Mouse (Mus musculus): ENCODE measurements around the gene Cebpb. TPM values are rescaled to one million over a fixed set of nuclear protein-coding genes. Genes with fewer than 3 reads are reported as not detected.

Gene Cebpb
- polyA plus RNA-seq, 1 experiment: 4.3 TPM

GRCm38 (mm10) chr2:167688126-167688497 lies 603 bp upstream of the Cebpb start:
- TF ChIP-seq TAL1 (IDR thresholded peaks at IDR 0.05; ENCODE audit: low read length): no peak
- TF ChIP-seq GATA1 (IDR thresholded peaks at IDR 0.05; ENCODE audit: low read length): no peak
- Histone ChIP-seq H3K4me1 (ENCODE audit: control insufficient read depth) (peaks cover 44% of the 10 kb centered on the region), H3K36me3 (ENCODE audit: control insufficient read depth) (peaks cover 8% of the 10 kb centered on the region), H3K27me3 (ENCODE audit: control insufficient read depth) (peaks cover 58% of the 10 kb centered on the region), H3K9me3 (ENCODE audit: control insufficient read depth, low read length) (no peaks in the 10 kb centered on the region), H3K4me3 (replicated peaks) (peak overlapping the region; percentile 75)

GRCm38 (mm10) chr2:167689501-167690218 lies 945 bp downstream of the Cebpb start, which contains the start of gene Tmem189:
TSS of gene Tmem189 (minus strand) at chr2:167689822.
- peaks cover 44% of the 10 kb centered on the region for H3K4me1 ChIP-seq (ENCODE audit: control insufficient read depth)

GRCm38 (mm10) chr2:167690219-167690961 lies 1.7 kb downstream of the Cebpb start:
- Histone ChIP-seq H3K9me3 (ENCODE audit: control insufficient read depth, low read length) (no peaks in the 10 kb centered on the region), H3K36me3 (ENCODE audit: control insufficient read depth) (peaks cover 8% of the 10 kb centered on the region), H3K4me1 (ENCODE audit: control insufficient read depth) (peaks cover 44% of the 10 kb centered on the region), H3K27me3 (ENCODE audit: control insufficient read depth) (peaks cover 58% of the 10 kb centered on the region), H3K4me3 (replicated peaks) (peak overlapping the region; percentile 75)
- TF ChIP-seq TAL1 (IDR thresholded peaks at IDR 0.05; ENCODE audit: low read length): no peak
- no peak for TF ChIP-seq GATA1 (IDR thresholded peaks at IDR 0.05; ENCODE audit: low read length)

More at GRCm38 (mm10) chr2:167689501-167690218, 945 bp downstream of the Cebpb start, which contains the start of gene Tmem189:
- no peaks in the 10 kb centered on the region for H3K9me3 ChIP-seq (ENCODE audit: control insufficient read depth, low read length)
- peaks cover 8% of the 10 kb centered on the region for H3K36me3 ChIP-seq (ENCODE audit: control insufficient read depth)
- peak within 1 kb of the TSS; percentile 75 for H3K4me3 ChIP-seq (replicated peaks)
- peaks cover 58% of the 10 kb centered on the region for H3K27me3 ChIP-seq (ENCODE audit: control insufficient read depth)
- no peak for TF ChIP-seq TAL1 (IDR thresholded peaks at IDR 0.05; ENCODE audit: low read length)
- no peak for TF ChIP-seq GATA1 (IDR thresholded peaks at IDR 0.05; ENCODE audit: low read length)

- no peak for TF ChIP-seq GATA1 (IDR thresholded peaks at IDR 0.05; ENCODE audit: low read length)
- no peak for TF ChIP-seq TAL1 (IDR thresholded peaks at IDR 0.05; ENCODE audit: low read length)
These were observed 2.2 kb downstream of the Cebpb start for GRCm38 (mm10) chr2:167690962-167691311.

GRCm38 (mm10) chr2:167691410-167691809 lies 2.7 kb downstream of the Cebpb start:
- TF ChIP-seq TAL1 (IDR thresholded peaks at IDR 0.05; ENCODE audit: low read length) (no peak), GATA1 (IDR thresholded peaks at IDR 0.05; ENCODE audit: low read length) (no peak)
- Histone ChIP-seq H3K27me3 (ENCODE audit: control insufficient read depth) (peaks cover 52% of the 10 kb centered on the region), H3K36me3 (ENCODE audit: control insufficient read depth) (peaks cover 8% of the 10 kb centered on the region), H3K4me1 (ENCODE audit: control insufficient read depth) (peaks cover 44% of the 10 kb centered on the region), H3K9me3 (ENCODE audit: control insufficient read depth, low read length) (no peaks in the 10 kb centered on the region), H3K4me3 (replicated peaks) (peak overlapping the region; percentile 75)

More at GRCm38 (mm10) chr2:167690962-167691311, 2.2 kb downstream of the Cebpb start:
- peaks cover 54% of the 10 kb centered on the region for H3K27me3 ChIP-seq (ENCODE audit: control insufficient read depth)
- H3K9me3 ChIP-seq (ENCODE audit: control insufficient read depth, low read length): no peaks in the 10 kb centered on the region
- H3K36me3 ChIP-seq (ENCODE audit: control insufficient read depth): peaks cover 8% of the 10 kb centered on the region
- H3K4me3 ChIP-seq (replicated peaks): peak overlapping the region; percentile 75
- H3K4me1 ChIP-seq (ENCODE audit: control insufficient read depth): peaks cover 43% of the 10 kb centered on the region

- Histone ChIP-seq H3K36me3 (ENCODE audit: control insufficient read depth) (peaks cover 8% of the 10 kb centered on the region), H3K9me3 (ENCODE audit: control insufficient read depth, low read length) (no peaks in the 10 kb centered on the region), H3K27me3 (ENCODE audit: control insufficient read depth) (peaks cover 51% of the 10 kb centered on the region), H3K4me1 (ENCODE audit: control insufficient read depth) (peaks cover 45% of the 10 kb centered on the region), H3K4me3 (replicated peaks) (no peak overlapping the region)
- no peak for TF ChIP-seq GATA1 (IDR thresholded peaks at IDR 0.05; ENCODE audit: low read length)
- TF ChIP-seq TAL1 (IDR thresholded peaks at IDR 0.05; ENCODE audit: low read length): no peak
These were observed 3.4 kb downstream of the Cebpb start for GRCm38 (mm10) chr2:167691871-167692661.

GRCm38 (mm10) chr2:167692831-167693230 lies 4.1 kb downstream of the Cebpb start:
- Histone ChIP-seq H3K36me3 (ENCODE audit: control insufficient read depth) (peaks cover 8% of the 10 kb centered on the region), H3K27me3 (ENCODE audit: control insufficient read depth) (peaks cover 45% of the 10 kb centered on the region), H3K4me3 (replicated peaks) (no peak overlapping the region), H3K9me3 (ENCODE audit: control insufficient read depth, low read length) (no peaks in the 10 kb centered on the region), H3K4me1 (ENCODE audit: control insufficient read depth) (peaks cover 39% of the 10 kb centered on the region)
- no peak for TF ChIP-seq TAL1 (IDR thresholded peaks at IDR 0.05; ENCODE audit: low read length)
- no peak for TF ChIP-seq GATA1 (IDR thresholded peaks at IDR 0.05; ENCODE audit: low read length)

- no peak overlapping the region for H3K4me3 ChIP-seq (replicated peaks)
- TF ChIP-seq GATA1 (IDR thresholded peaks at IDR 0.05; ENCODE audit: low read length) (no peak), TAL1 (IDR thresholded peaks at IDR 0.05; ENCODE audit: low read length) (no peak)
- peaks cover 8% of the 10 kb centered on the region for H3K36me3 ChIP-seq (ENCODE audit: control insufficient read depth)
- peaks cover 36% of the 10 kb centered on the region for H3K4me1 ChIP-seq (ENCODE audit: control insufficient read depth)
- peaks cover 38% of the 10 kb centered on the region for H3K27me3 ChIP-seq (ENCODE audit: control insufficient read depth)
- no peaks in the 10 kb centered on the region for H3K9me3 ChIP-seq (ENCODE audit: control insufficient read depth, low read length)
These were observed 4.8 kb downstream of the Cebpb start for GRCm38 (mm10) chr2:167693540-167693939.

Measured in erythroblast, embryonic 14.5 days (primary cell).